Mouse (Mus musculus) embryonic facial prominence, embryonic 14.5 days (tissue): Measurements from ENCODE around the gene Itga9. TPM values are rescaled to one million over a fixed set of nuclear protein-coding genes. Genes with fewer than 3 reads are reported as not detected.
A peak's percentile ranks its signal among the peaks of the same experiment; 100 is the strongest.

Source experiments
- ATAC-seq: fragments of 200-750 bp; cut with Nextera tagmentation; 2 replicates; pipeline ENCODE4 v1.8.0; 2017; ENCODE audit warnings: low read depth, moderate number of reproducible peaks, moderate TSS enrichment
- DNase-seq: peaks from one replicate; pipeline ENCODE4 v3.0.0-alpha.2; 2015; ENCODE audit warnings: low spot score
- H3K27ac ChIP-seq: fragments of 300-500 bp; sonication (generic); replicated peaks from 2 replicates; pipeline ENCODE4 v1.5.1; 2014; ENCODE audit warnings: low read depth, mild to moderate bottlenecking, low read length, moderate library complexity
- H3K27me3 ChIP-seq: fragments of 300-500 bp; sonication (generic); replicated peaks from 2 replicates; pipeline ENCODE4 v1.6.1; 2014; ENCODE audit warnings: low read length; ENCODE audit not compliant: control insufficient read depth, insufficient read depth
- H3K36me3 ChIP-seq: fragments of 300-500 bp; sonication (generic); 2 replicates; pipeline ENCODE4 v1.6.1; 2014; ENCODE audit warnings: low read length, mixed read lengths; ENCODE audit not compliant: control insufficient read depth, insufficient read depth
- H3K4me1 ChIP-seq: fragments of 300-500 bp; sonication (generic); 2 replicates; pipeline ENCODE4 v1.6.1; 2014; ENCODE audit warnings: antibody characterized with exemption, low read length; ENCODE audit not compliant: control insufficient read depth, insufficient read depth
- H3K4me2 ChIP-seq: fragments of 300-500 bp; sonication (generic); 2 replicates; pipeline ENCODE4 v1.6.1; 2014; ENCODE audit warnings: low read depth, mild to moderate bottlenecking, low read length, moderate library complexity, mixed read lengths
- H3K4me3 ChIP-seq: fragments of 300-500 bp; sonication (generic); 2 replicates; pipeline ENCODE4 v1.5.1; 2014; ENCODE audit warnings: low read depth, mild to moderate bottlenecking, low read length
- H3K9ac ChIP-seq: fragments of 300-500 bp; sonication (generic); 2 replicates; pipeline ENCODE4 v1.6.1; 2014; ENCODE audit warnings: low read depth, mild to moderate bottlenecking, low read length, moderate library complexity, mixed read lengths
- H3K9me3 ChIP-seq: fragments of 300-500 bp; sonication (generic); 2 replicates; pipeline ENCODE4 v1.6.1; 2016; ENCODE audit warnings: low read length; ENCODE audit not compliant: control insufficient read depth
- WGBS: fragments of 180-500 bp; shearing (Covaris S2); extraction: QIAGEN DNeasy Blood & Tissue Kit; methylation state at CpG from one replicate; pipeline ENCODE4 v1.1.7; 2014; 5-methylcytosine and 5-hydroxymethylcytosine counted together
- polyA plus RNA-seq: library from polyadenylated mRNA; unstranded; fragments of >200 nt; fragmentation: Nextera tagmentation; extraction: Ambion mirVana; gene quantifications from 2 replicates; pipeline ENCODE4 v1.2.1, GENCODE M21; 2014

Itga9 gene
- polyA plus RNA-seq, 1 experiment from 2014 or later = 13.7 TPM

GRCm38 (mm10) chr9:118650976-118651375, 44.5 kb downstream of the Itga9 start:
- ATAC-seq = no peak
- Histone ChIP-seq H3K9me3 (0 out of 2 replicates have a peak, but pooled peaks cover 4% of the 10 kb centered on the region), H3K36me3 (peaks cover 8% of the 10 kb centered on the region), H3K9ac (no peak overlapping the region), H3K27me3 (no peaks in the 10 kb centered on the region), H3K4me3 (no peak overlapping the region), H3K4me2 (no peak overlapping the region), H3K27ac (no peak overlapping the region), H3K4me1 (peaks cover 16% of the 10 kb centered on the region)
- WGBS = 19% methylated on average over 4 of the region's 4 CpGs
- DNase-seq = no peak

DNA sequence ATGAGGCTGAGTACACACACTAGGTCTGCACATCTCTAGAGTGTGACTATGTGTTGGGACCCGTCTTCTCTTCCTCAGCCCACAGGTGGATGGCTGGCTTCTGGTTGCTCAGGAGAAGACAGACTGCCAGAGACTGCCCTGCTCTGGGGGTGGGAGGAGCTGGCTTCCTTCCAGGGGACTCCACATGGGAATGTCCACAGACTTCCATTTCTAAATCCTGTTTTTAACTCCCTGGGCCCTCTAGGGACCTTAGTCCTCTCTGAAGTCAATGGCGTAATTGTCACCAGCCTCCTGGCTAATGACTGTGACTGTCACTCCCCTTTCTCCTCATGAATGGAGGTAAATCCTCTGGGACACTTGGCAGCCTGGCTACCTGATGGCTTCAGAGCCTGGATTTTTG, 45.4 kb downstream of the Itga9 start:
- DNase-seq (peak; percentile 80), ATAC-seq (peak; percentile 64; the same call in 1 of the 2 replicates)
- Histone ChIP-seq H3K9me3 (0 out of 2 replicates have a peak, but pooled peaks cover 4% of the 10 kb centered on the region), H3K27me3 (no peaks in the 10 kb centered on the region), H3K4me1 (peaks cover 16% of the 10 kb centered on the region), H3K27ac (no peak overlapping the region; the same call in 1 of the 2 replicates), H3K36me3 (peaks cover 8% of the 10 kb centered on the region; the same call in 1 of the 2 replicates), H3K9ac (no peak overlapping the region), H3K4me3 (no peak overlapping the region), H3K4me2 (no peak overlapping the region)
- 29% methylated on average over 2 of the region's 2 CpGs for WGBS

- 25% methylated on average over 1 of the region's 1 CpGs for WGBS
- Histone ChIP-seq H3K9ac (no peak overlapping the region), H3K27me3 (no peaks in the 10 kb centered on the region), H3K36me3 (peaks cover 8% of the 10 kb centered on the region; the same call in 1 of the 2 replicates), H3K4me2 (no peak overlapping the region), H3K9me3 (0 out of 2 replicates have a peak, but pooled peaks cover 4% of the 10 kb centered on the region), H3K27ac (no peak overlapping the region), H3K4me1 (peaks cover 16% of the 10 kb centered on the region), H3K4me3 (no peak overlapping the region)
- no peak for DNase-seq
- ATAC-seq = no peak
These were observed 46.9 kb downstream of the Itga9 start for GRCm38 (mm10) chr9:118653436-118653835.

- peaks cover 16% of the 10 kb centered on the region; the same call in 1 of the 2 replicates for H3K36me3 ChIP-seq
- DNase-seq = peak; percentile 11
- no peak overlapping the region for H3K27ac ChIP-seq
- ATAC-seq = no peak
- no peak overlapping the region for H3K4me3 ChIP-seq
- 0 out of 2 replicates have a peak, but pooled peaks cover 4% of the 10 kb centered on the region for H3K9me3 ChIP-seq
- H3K4me1 ChIP-seq = peaks cover 16% of the 10 kb centered on the region
- no peak overlapping the region for H3K4me2 ChIP-seq
- H3K9ac ChIP-seq = no peak overlapping the region
- 22% methylated on average over 6 of the region's 6 CpGs for WGBS
- H3K27me3 ChIP-seq = no peaks in the 10 kb centered on the region
These were observed 48.5 kb downstream of the Itga9 start for GRCm38 (mm10) chr9:118654969-118655368.

DNA sequence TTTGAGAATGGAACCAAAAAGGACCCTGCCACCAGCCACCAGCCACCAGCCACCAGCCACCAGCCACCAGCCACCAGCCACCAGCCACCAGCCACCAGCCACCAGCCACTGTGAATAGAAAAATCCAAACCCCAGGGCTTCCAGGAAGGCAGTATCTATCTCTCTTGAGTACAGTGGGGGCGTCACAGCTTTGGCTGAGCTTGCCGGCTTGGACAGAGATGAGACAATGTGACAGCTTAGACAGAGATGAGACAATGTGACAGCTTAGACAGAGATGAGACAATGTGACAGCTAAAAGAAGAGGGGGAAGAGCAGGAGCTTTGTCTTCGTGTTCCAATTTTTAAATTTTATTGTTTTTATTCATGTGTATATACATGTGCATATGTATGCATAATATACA, 49.2 kb downstream of the Itga9 start:
- ATAC-seq (no peak), DNase-seq (no peak)
- H3K36me3 ChIP-seq = peaks cover 24% of the 10 kb centered on the region; the same call in 1 of the 2 replicates
- no peak overlapping the region for H3K4me3 ChIP-seq
- H3K4me2 ChIP-seq = no peak overlapping the region
- H3K27ac ChIP-seq = no peak overlapping the region
- peaks cover 16% of the 10 kb centered on the region for H3K4me1 ChIP-seq
- no peaks in the 10 kb centered on the region for H3K27me3 ChIP-seq
- WGBS = 90% methylated on average over 3 of the region's 3 CpGs
- H3K9ac ChIP-seq = no peak overlapping the region
- H3K9me3 ChIP-seq = 0 out of 2 replicates have a peak, but pooled peaks cover 4% of the 10 kb centered on the region

DNA sequence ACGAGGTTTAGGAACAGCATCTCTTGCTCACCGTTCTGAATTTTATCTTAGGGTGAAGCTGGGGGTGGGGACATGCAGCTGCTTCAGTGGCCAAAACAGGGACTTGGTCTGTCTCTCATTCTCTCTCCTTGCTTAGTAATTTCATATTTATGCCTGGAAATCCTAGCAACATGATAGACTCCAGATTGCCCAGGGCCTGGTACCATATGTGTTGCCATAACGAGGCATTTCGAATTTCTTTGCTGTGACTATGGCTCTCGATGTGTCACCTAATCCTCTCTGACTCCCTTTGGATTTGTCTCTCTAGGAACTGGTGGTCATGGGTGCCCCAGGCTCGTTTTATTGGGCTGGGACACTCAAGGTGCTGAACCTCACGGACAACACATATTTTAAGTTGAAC, 51.7 kb downstream of the Itga9 start:
- H3K36me3 ChIP-seq = peaks cover 38% of the 10 kb centered on the region
- peak; percentile 17 for DNase-seq
- no peak overlapping the region for H3K4me2 ChIP-seq
- H3K27ac ChIP-seq = no peak overlapping the region
- ATAC-seq = no peak
- H3K4me3 ChIP-seq = no peak overlapping the region
- H3K4me1 ChIP-seq = no peaks in the 10 kb centered on the region
- H3K27me3 ChIP-seq = no peaks in the 10 kb centered on the region
- H3K9me3 ChIP-seq = 0 out of 2 replicates have a peak, but pooled peaks cover under 1% of the 10 kb centered on the region
- 56% methylated on average over 7 of the region's 7 CpGs for WGBS
- no peak overlapping the region for H3K9ac ChIP-seq

GRCm38 (mm10) chr9:118659809-118660208, 53.3 kb downstream of the Itga9 start:
- ATAC-seq = no peak
- WGBS = 91% methylated on average over 5 of the region's 5 CpGs
- H3K4me2 ChIP-seq = no peak overlapping the region

GRCm38 (mm10) chr9:118660259-118660658, 53.8 kb downstream of the Itga9 start:
- peaks cover 47% of the 10 kb centered on the region for H3K36me3 ChIP-seq
- 75% methylated on average over 7 of the region's 7 CpGs for whole genome bisulfite sequencing
- H3K27me3 ChIP-seq = no peaks in the 10 kb centered on the region
- no peak overlapping the region for H3K9ac ChIP-seq
- H3K9me3 ChIP-seq = no peaks in the 10 kb centered on the region
- DNase-seq (no peak), ATAC-seq (no peak)
- no peak overlapping the region for H3K27ac ChIP-seq
- H3K4me1 ChIP-seq = no peaks in the 10 kb centered on the region
- no peak overlapping the region for H3K4me3 ChIP-seq
- H3K4me2 ChIP-seq = no peak overlapping the region

More at GRCm38 (mm10) chr9:118659809-118660208, 53.3 kb downstream of the Itga9 start:
- Histone ChIP-seq H3K4me3 (no peak overlapping the region), H3K27ac (no peak overlapping the region), H3K4me1 (no peaks in the 10 kb centered on the region), H3K27me3 (no peaks in the 10 kb centered on the region), H3K9ac (no peak overlapping the region), H3K9me3 (no peaks in the 10 kb centered on the region), H3K36me3 (peaks cover 47% of the 10 kb centered on the region)
- DNase-seq = no peak

- peaks cover 61% of the 10 kb centered on the region for H3K36me3 ChIP-seq
These were observed 55.5 kb downstream of the Itga9 start for GRCm38 (mm10) chr9:118662026-118662425.

More at GRCm38 (mm10) chr9:118662026-118662425, 55.5 kb downstream of the Itga9 start:
- no peak overlapping the region for H3K9ac ChIP-seq
- WGBS = 91% methylated on average over 8 of the region's 8 CpGs
- no peak overlapping the region for H3K4me3 ChIP-seq
- ATAC-seq = no peak
- no peaks in the 10 kb centered on the region for H3K27me3 ChIP-seq
- no peaks in the 10 kb centered on the region for H3K4me1 ChIP-seq
- no peak for DNase-seq
- H3K9me3 ChIP-seq = 0 out of 2 replicates have a peak, but pooled peaks cover 4% of the 10 kb centered on the region
- no peak overlapping the region for H3K27ac ChIP-seq
- H3K4me2 ChIP-seq = no peak overlapping the region
